Mouse (Mus musculus) heart, adult 2 months (tissue): ENCODE data around the gene Gm49601. TPM values are rescaled to one million over a fixed set of nuclear protein-coding genes. Genes with fewer than 3 reads are reported as not detected.

ENCODE experiments used
- DNase-seq, 2 experiments: peaks; one replicate each; pipeline ENCODE4 v3.0.0; 2021
- H3K27ac ChIP-seq: fragments of 200-600 bp; 2 replicates; pipeline ENCODE4 v1.8.1; 2022
- H3K27me3 ChIP-seq: fragments of 200-500 bp; 2 replicates; pipeline ENCODE4 v1.6.1; 2012; ENCODE audit warnings: mild to moderate bottlenecking, low read length, inconsistent platforms, mixed read lengths; ENCODE audit not compliant: control insufficient read depth, insufficient read depth
- H3K36me3 ChIP-seq: fragments of 200-500 bp; 2 replicates; pipeline ENCODE4 v1.6.1; 2012; ENCODE audit warnings: low read length, inconsistent platforms; ENCODE audit not compliant: control insufficient read depth, insufficient read depth
- H3K4me1 ChIP-seq: fragments of 200-500 bp; 2 replicates; pipeline ENCODE4 v1.6.1; 2011; ENCODE audit warnings: low read length; ENCODE audit not compliant: control insufficient read depth, insufficient read depth
- H3K4me3 ChIP-seq: fragments of 200-600 bp; 2 replicates; pipeline ENCODE4 v1.8.1; 2022
- H3K79me2 ChIP-seq: fragments of 200-500 bp; replicated peaks from 2 replicates; pipeline ENCODE4 v1.6.1; 2012; ENCODE audit warnings: mild to moderate bottlenecking, inconsistent platforms, low read length, moderate library complexity, mixed read lengths; ENCODE audit not compliant: control insufficient read depth, insufficient read depth
- H3K9ac ChIP-seq: fragments of 200-500 bp; 2 replicates; pipeline ENCODE4 v1.6.1; 2012; ENCODE audit warnings: low read depth, mild to moderate bottlenecking, control low read depth, inconsistent platforms, low read length, mixed read lengths
- CTCF ChIP-seq: fragments of 200-600 bp; IDR thresholded peaks from 2 replicates; pipeline ENCODE4 v1.8.1; 2022; ENCODE audit warnings: antibody characterized with exemption, mild to moderate bottlenecking, moderate library complexity
- EP300 ChIP-seq: fragments of 200-500 bp; IDR thresholded peaks from 2 replicates; pipeline ENCODE4 v1.6.1; 2011; ENCODE audit warnings: low read depth, low read length, control low read depth; ENCODE audit not compliant: insufficient read depth
- POLR2A ChIP-seq: fragments of 200-500 bp; IDR thresholded peaks from 2 replicates; pipeline ENCODE4 v1.6.1; 2011; ENCODE audit warnings: mild to moderate bottlenecking, low read depth, low read length, control low read depth; ENCODE audit not compliant: insufficient read depth
- WGBS: fragments of 180-500 bp; shearing (Covaris S2); methylation state at CpG from one replicate; pipeline ENCODE4 v1.1.7; 2018; 5-methylcytosine and 5-hydroxymethylcytosine counted together
- intact Hi-C: fragments of 180-260 bp; cut with DNase I; formaldehyde crosslinking; loops from one replicate; pipeline ENCODE4 v1.15.1; 2025
- polyA plus RNA-seq: library from polyadenylated mRNA; depleted of rRNA; stranded (reverse); fragments of >200 nt; gene quantifications from 2 replicates; pipeline ENCODE4 v1.2.3, GENCODE M21; 2012
- total RNA-seq, 2 experiments: library from RNA; stranded (reverse); gene quantifications; 2 replicates each; pipeline ENCODE4 v1.2.3; 2021

The Gm49601 gene
- total and polyA plus RNA-seq, 3 experiments = 1.1 to 3.1 (median 1.1) TPM

DNA sequence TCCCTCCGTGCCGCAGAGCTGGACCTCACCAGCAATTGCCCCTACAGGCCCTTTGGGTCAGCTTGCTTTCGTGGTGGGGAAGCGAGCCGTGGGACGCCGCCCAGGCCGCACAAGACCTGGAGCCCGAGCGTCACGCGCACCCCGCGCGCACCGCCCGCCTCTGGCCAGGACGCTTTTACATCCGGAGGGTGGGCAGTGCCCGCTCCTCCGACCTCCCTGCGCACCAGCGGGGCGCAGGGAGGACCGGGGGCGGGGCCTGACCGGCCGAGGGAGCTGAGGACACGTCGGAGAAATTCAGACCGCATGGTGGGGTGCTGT lies 37.5 kb downstream of the Gm49601 start:
- Histone ChIP-seq H3K4me3 (no peak overlapping the region), H3K4me1 (no peaks in the 10 kb centered on the region; the same call in 1 of the 2 replicates), H3K27ac (no peak overlapping the region), H3K36me3 (no peaks in the 10 kb centered on the region), H3K79me2 (no peaks in the 10 kb centered on the region), H3K27me3 (peaks cover 31% of the 10 kb centered on the region), H3K9ac (no peak overlapping the region)
- 37% methylated on average over 31 of the region's 31 CpGs for WGBS
- intact Hi-C loops = no loop called here
- no peak for TF ChIP-seq CTCF
- no peak for TF ChIP-seq EP300
- no peak for TF ChIP-seq POLR2A
- no peak for DNase-seq

DNA sequence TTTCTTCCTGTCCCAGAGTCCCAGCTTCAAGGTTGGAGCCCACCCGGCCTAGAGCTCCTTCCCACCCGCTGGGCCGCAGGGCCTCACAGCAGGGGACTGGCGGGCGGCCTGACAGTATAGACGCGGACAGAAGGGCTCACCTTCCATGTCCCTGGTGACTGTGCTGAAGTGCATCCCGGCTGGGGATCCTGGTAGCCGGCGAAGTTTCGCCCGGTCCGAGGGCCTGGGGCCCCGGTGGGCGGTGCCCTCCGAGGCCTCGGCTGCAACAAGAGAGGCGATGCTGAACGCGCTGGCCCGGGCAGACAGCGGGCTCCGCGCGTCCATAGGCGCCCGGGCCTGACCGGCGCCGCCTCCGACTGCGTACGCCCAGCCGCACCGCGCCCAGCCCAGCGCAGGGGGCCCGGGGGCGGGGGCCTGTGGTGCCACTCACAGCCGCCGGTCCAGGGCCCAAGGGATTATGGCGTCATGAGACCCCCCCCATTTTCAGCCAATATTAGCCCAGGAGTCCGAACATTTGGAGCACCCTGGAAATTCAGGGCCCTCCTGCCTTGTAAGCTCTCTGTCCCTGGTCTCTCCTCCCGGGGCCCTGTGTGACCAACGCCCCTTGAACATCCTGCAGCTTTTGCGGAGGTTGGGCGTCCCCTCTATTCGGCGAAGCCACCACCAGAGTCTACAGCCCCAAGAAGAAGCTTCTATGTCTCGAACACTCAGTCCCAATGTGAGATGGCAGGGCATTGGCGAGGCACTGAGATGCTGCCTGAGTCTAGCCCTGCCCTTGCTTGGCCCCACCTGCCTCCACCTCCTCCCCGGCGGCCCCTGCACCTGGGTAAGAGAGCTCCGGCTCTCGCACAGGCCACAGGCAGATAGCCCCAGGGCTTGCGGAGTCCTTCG lies 38.1 kb downstream of the Gm49601 start:
- no peak overlapping the region for H3K4me3 ChIP-seq
- TF ChIP-seq POLR2A (no peak), EP300 (no peak), CTCF (no peak)
- no peaks in the 10 kb centered on the region; the same call in 1 of the 2 replicates for H3K4me1 ChIP-seq

DNA sequence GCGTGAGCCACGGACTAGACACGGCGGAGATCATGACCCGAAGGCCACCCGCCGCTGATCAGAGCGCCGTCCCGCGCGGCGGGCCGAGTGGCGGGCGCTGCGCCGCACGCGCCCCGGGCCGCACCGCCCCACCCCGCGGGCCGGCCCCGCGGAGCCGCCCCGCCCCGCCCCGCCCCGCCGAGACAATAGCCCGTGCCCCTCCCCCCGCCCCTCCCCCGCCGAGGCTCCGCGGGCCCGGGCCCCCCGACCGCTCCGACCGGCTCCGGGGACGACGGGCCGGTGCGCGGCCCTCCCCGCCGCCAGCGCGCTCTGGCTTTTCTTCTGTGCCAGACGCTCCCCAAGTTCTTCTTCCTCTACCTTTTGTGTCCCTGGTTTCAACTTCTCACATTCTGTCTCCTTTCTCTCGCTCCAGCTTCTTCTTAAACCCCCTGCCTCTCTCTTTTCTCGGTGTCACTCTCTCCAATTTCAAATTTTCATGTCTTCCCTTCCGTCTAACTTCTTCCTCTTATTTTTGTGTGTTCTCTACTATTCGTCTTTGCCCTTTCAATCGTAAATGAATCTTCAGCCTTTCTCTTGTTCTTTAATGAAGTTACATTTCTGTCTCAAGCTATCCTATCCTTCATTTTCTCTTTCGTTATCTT lies 39.2 kb downstream of the Gm49601 start:
- Histone ChIP-seq H3K79me2 (no peaks in the 10 kb centered on the region), H3K27me3 (peaks cover 41% of the 10 kb centered on the region), H3K4me3 (peak overlapping the region; percentile 35; the same call in 1 of the 2 replicates), H3K36me3 (no peaks in the 10 kb centered on the region), H3K9ac (peak overlapping the region; percentile 49), H3K4me1 (no peaks in the 10 kb centered on the region; the same call in 1 of the 2 replicates), H3K27ac (no peak overlapping the region)
- TF ChIP-seq CTCF (no peak), EP300 (no peak)
- intact Hi-C loops = no loop called here
- 7% methylated on average over 32 of the region's 62 CpGs for WGBS
- DNase-seq = no peak

More for the DNA sequence above, 38.1 kb downstream of the Gm49601 start:
- Histone ChIP-seq H3K36me3 (no peaks in the 10 kb centered on the region), H3K27me3 (peaks cover 31% of the 10 kb centered on the region), H3K27ac (no peak overlapping the region), H3K9ac (no peak overlapping the region), H3K79me2 (no peaks in the 10 kb centered on the region)
- WGBS = 13% methylated on average over 57 of the region's 57 CpGs
- DNase-seq = no peak
- intact Hi-C loops = no loop called here

DNA sequence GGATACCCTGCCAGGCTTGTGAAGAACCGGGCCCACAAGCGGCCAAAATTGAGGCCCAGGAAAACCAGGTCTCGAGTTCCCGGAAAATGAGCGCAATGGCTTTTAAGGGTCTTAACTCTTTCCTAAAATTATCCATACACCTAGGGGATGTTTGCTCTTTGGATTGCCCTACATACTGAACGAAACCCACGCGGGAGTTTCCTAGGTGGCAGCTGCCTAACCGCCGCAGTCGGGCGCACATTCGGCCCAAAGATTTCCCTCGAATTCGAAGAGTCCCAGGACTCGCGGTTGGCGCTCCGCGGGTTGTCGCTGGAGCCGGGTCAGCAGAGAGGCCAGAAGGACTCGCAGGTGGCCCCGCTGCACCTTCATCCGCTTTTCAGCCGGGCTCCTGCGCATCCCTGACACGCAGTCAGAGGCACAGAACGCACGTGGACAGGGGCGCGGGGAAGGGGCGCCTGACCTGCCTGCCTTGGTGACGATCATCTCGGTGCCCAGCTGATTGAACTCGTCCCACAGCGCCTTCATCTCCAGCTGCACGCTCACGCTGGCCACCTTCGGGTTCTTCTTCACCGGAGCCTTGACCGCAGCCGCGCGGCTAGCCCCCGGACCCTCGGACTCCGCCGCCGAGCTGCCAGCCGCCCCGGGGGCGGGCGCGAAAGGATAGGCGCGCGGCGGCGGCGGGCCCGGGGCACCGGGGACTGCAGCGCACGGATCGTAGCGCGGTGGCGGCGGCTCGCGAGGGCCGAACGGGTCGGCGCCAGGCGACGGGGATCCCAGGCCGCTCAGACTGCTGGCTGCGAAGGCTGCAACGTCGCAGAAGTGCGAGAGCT lies 39.9 kb downstream of the Gm49601 start:
- no peak for TF ChIP-seq CTCF
- TF ChIP-seq EP300 = no peak
- no peak for TF ChIP-seq POLR2A

DNA sequence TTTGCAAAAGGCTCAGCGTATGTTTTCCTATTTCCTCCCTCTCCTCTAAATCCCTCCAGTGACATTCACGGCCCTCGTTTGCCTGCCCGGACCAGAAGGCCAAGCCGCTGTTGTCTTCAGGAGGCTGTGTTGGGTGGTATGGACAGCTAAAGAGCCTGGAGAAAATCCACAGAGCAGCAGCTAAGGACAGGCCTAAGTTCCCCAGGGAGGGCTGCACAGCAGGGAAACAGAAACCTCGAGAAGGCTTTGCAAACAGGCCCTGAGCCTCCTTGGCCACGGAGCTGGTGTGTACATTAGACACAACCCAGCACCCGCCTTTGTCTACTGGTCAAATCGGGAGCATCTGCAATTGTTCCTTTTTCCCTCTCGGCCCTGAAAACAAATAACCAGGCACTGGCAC lies 40.6 kb downstream of the Gm49601 start:
- WGBS = 63% methylated on average over 10 of the region's 10 CpGs
- Histone ChIP-seq H3K4me1 (peaks cover 2% of the 10 kb centered on the region; the same call in 1 of the 2 replicates), H3K36me3 (no peaks in the 10 kb centered on the region), H3K79me2 (no peaks in the 10 kb centered on the region), H3K9ac (no peak overlapping the region), H3K27me3 (peaks cover 43% of the 10 kb centered on the region), H3K27ac (no peak overlapping the region), H3K4me3 (no peak overlapping the region)
- intact Hi-C loops = no loop called here
- TF ChIP-seq EP300 (no peak), POLR2A (no peak), CTCF (no peak)
- no peak for DNase-seq

More for the DNA sequence above, 39.9 kb downstream of the Gm49601 start:
- intact Hi-C loops = no loop called here
- no peak for DNase-seq
- Histone ChIP-seq H3K36me3 (no peaks in the 10 kb centered on the region), H3K27ac (no peak overlapping the region), H3K4me1 (no peaks in the 10 kb centered on the region), H3K9ac (peak overlapping the region; percentile 49), H3K79me2 (no peaks in the 10 kb centered on the region), H3K27me3 (peaks cover 41% of the 10 kb centered on the region), H3K4me3 (peak overlapping the region; percentile 35; the same call in 1 of the 2 replicates)
- WGBS = 11% methylated on average over 82 of the region's 83 CpGs
